In the genomic region with DNA sequence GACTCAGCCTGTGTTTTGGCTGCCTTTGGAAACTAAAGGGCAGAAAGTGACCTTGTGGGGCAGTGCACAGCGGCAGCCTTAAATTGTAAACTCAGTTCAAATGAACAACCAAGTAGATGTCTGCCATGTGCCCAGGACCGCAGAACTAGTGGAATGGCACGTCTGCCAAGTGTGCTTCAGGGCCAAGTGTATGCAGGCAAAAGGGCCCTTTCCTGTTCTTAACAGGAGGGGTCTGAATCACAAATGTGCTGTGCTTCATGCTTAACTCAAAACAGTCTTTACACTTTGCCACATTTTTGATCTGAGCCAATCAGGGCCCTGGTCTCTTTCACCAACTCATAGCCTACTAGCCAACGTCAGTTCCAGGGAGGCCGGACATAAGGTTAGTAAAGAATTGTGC, we compare ENCODE assay signal across 27 mouse cellular contexts. TPM values are rescaled to one million over a fixed set of nuclear protein-coding genes. Genes with fewer than 3 reads are reported as not detected.
DNase-seq lines count a peak whose midpoint lies in the region; ATAC-seq and TF ChIP-seq lines count a peak whose summit lies in the region.
"Had no signal": no experiment of that assay in that cellular context is flagged by ENCODE, and none has a peak within 500 bp of the region (broad histone marks: within the 10 kb centered on the region; RNA-seq: fewer than 3 reads in every experiment).

No protein-coding gene starts in this region.

- H3K9ac ChIP-seq in embryonic facial prominence, embryonic 13.5 days, result no peak overlapping the region
- no peak overlapping the region for H3K9ac ChIP-seq in kidney, embryonic 15.5 days
- H3K9ac ChIP-seq: embryonic facial prominence, embryonic 12.5 days; heart, embryonic 15.5 days; hindbrain, embryonic 14.5 days; intestine, embryonic 15.5 days had no signal

- WGBS in embryonic facial prominence, embryonic 13.5 days, result 55% methylated on average over 5 of the region's 5 CpGs
- WGBS in embryonic facial prominence, embryonic 10.5 days, result 87% methylated on average over 5 of the region's 5 CpGs
- 72% methylated on average over 5 of the region's 5 CpGs for WGBS in kidney, adult 2 months
- WGBS in kidney, embryonic 15.5 days, result 84% methylated on average over 5 of the region's 5 CpGs

- H3K4me3 ChIP-seq in embryonic facial prominence, embryonic 13.5 days, result no peak overlapping the region
- no peak overlapping the region for H3K4me3 ChIP-seq in embryonic facial prominence, embryonic 10.5 days
- no peak overlapping the region for H3K4me3 ChIP-seq in kidney, adult 2 months (ENCODE audit: insufficient read depth, low read depth, low read length)
- H3K4me3 ChIP-seq in kidney, embryonic 15.5 days (replicated peaks), result no peak overlapping the region
- H3K4me3 ChIP-seq: embryonic facial prominence, embryonic 12.5 days; erythroblast, embryonic 14.5 days; forebrain, embryonic 10.5 days; gastrocnemius, adult 2 months; heart, embryonic 15.5 days; intestine, embryonic 15.5 days had no signal

- no peaks in the 10 kb centered on the region for H3K36me3 ChIP-seq in embryonic facial prominence, embryonic 13.5 days
- H3K36me3 ChIP-seq in embryonic facial prominence, embryonic 10.5 days (replicated peaks), result no peaks in the 10 kb centered on the region
- no peaks in the 10 kb centered on the region for H3K36me3 ChIP-seq in kidney, adult 2 months (ENCODE audit: control insufficient read depth, insufficient read depth, low read length)
- H3K36me3 ChIP-seq in kidney, embryonic 15.5 days, result no peaks in the 10 kb centered on the region
- H3K36me3 ChIP-seq: embryonic facial prominence, embryonic 12.5 days; forebrain, embryonic 10.5 days; heart, embryonic 15.5 days; intestine, embryonic 15.5 days had no signal

- no peaks in the 10 kb centered on the region for H3K27me3 ChIP-seq in embryonic facial prominence, embryonic 13.5 days
- no peaks in the 10 kb centered on the region for H3K27me3 ChIP-seq in embryonic facial prominence, embryonic 10.5 days (replicated peaks; ENCODE audit: low read depth, poor library complexity, severe bottlenecking)
- H3K27me3 ChIP-seq in kidney, adult 2 months (replicated peaks; ENCODE audit: control insufficient read depth, insufficient read depth, low read length), result no peaks in the 10 kb centered on the region
- H3K27me3 ChIP-seq in kidney, embryonic 15.5 days, result no peaks in the 10 kb centered on the region
- H3K27me3 ChIP-seq: CH12.LX; embryonic facial prominence, embryonic 12.5 days; heart, embryonic 15.5 days; intestine, embryonic 15.5 days; Patski had no signal

- H3K27ac ChIP-seq in embryonic facial prominence, embryonic 13.5 days, result 0 out of 2 replicates have a peak overlapping the region, but pooled peaks have one; percentile 17
- H3K27ac ChIP-seq in embryonic facial prominence, embryonic 10.5 days (replicated peaks), result no peak overlapping the region
- H3K27ac ChIP-seq in kidney, adult 2 months (ENCODE audit: insufficient read depth, low read depth, low read length), result no peak overlapping the region
- H3K27ac ChIP-seq in kidney, embryonic 15.5 days, result no peak overlapping the region
- H3K27ac ChIP-seq: embryonic facial prominence, embryonic 12.5 days; forebrain, embryonic 10.5 days; gastrocnemius, adult 2 months; heart, embryonic 15.5 days; hindbrain, embryonic 14.5 days; intestine, embryonic 15.5 days had no signal

- H3K4me1 ChIP-seq in embryonic facial prominence, embryonic 13.5 days, result peaks cover 22% of the 10 kb centered on the region
- H3K4me1 ChIP-seq in embryonic facial prominence, embryonic 10.5 days, result peaks cover 13% of the 10 kb centered on the region
- H3K4me1 ChIP-seq in kidney, adult 2 months (ENCODE audit: control insufficient read depth, insufficient read depth, low read length), result no peaks in the 10 kb centered on the region
- H3K4me1 ChIP-seq in kidney, embryonic 15.5 days, result no peaks in the 10 kb centered on the region
- H3K4me1 ChIP-seq: intestine, embryonic 15.5 days had no signal

- TF ChIP-seq CTCF in kidney, adult 2 months (conservative IDR thresholded peaks at IDR 0.05; ENCODE audit: insufficient read depth, insufficient read length, low read depth, low read length), result no peak

- TF ChIP-seq POLR2A in kidney, adult 2 months (IDR thresholded peaks at IDR 0.05; ENCODE audit: low read depth, low read length), result no peak

- H3K9me3 ChIP-seq in embryonic facial prominence, embryonic 13.5 days, result no peaks in the 10 kb centered on the region
- H3K9me3 ChIP-seq in embryonic facial prominence, embryonic 10.5 days, result no peaks in the 10 kb centered on the region
- H3K9me3 ChIP-seq in kidney, embryonic 15.5 days (replicated peaks), result no peaks in the 10 kb centered on the region
- H3K9me3 ChIP-seq: embryonic facial prominence, embryonic 12.5 days; forebrain, embryonic 10.5 days; heart, embryonic 15.5 days; intestine, embryonic 15.5 days had no signal

- no peak for DNase-seq in embryonic facial prominence, embryonic 10.5 days (ENCODE audit: low spot score)
- peak; percentile 16 for DNase-seq in kidney, adult 2 months
- DNase-seq in ovary, postnatal 36 days (ENCODE audit: low spot score), result peak; percentile 12
- no peak for DNase-seq in ovary, postnatal 10 days (ENCODE audit: low spot score)
- no peak for DNase-seq in layer of hippocampus, postnatal 10 days (ENCODE audit: low spot score in 2 of 2)
- DNase-seq: adrenal gland, adult 8-10 months; cerebellum, adult 2 months; cerebellum, postnatal 14 days; embryo, embryonic 11 days; gastrocnemius, adult 2 months; gastrocnemius, postnatal 25 days; heart, postnatal 14 days had no signal

- no peak overlapping the region for H3K4me2 ChIP-seq in embryonic facial prominence, embryonic 13.5 days
- H3K4me2 ChIP-seq in kidney, embryonic 15.5 days, result no peak overlapping the region
- H3K4me2 ChIP-seq: embryonic facial prominence, embryonic 12.5 days; heart, embryonic 15.5 days; hindbrain, embryonic 14.5 days; intestine, embryonic 15.5 days had no signal

- no peak for ATAC-seq in embryonic facial prominence, embryonic 13.5 days (ENCODE audit: insufficient number of reproducible peaks, insufficient read depth, low FRiP score, low TSS enrichment, low read depth)
- no peak for ATAC-seq in kidney, embryonic 15.5 days (replicated peaks; ENCODE audit: low FRiP score)
- ATAC-seq: activated CD4-positive, CD25-positive, alpha-beta regulatory T cell, adult 4 months; forebrain, embryonic 14.5 days; intestine, embryonic 15.5 days; Patski had no signal

RNA-seq across cellular contexts. Expression of gene Ckmt2, which starts 42.1 kb away (rescaled TPM):
- 0.18 TPM in 1 of 2 replicates, not detected in the other for polyA plus RNA-seq in embryonic facial prominence, embryonic 13.5 days (2015; fragmentation: Nextera tagmentation; extraction: Ambion mirVana)
- not detected in 2 replicates for polyA plus RNA-seq in embryonic facial prominence, embryonic 10.5 days (2016; fragmentation: Nextera tagmentation; extraction: Ambion mirVana)
- 0.43 and 35.1 TPM in 2 replicates for polyA plus RNA-seq in kidney, adult 2 months (2012; rRNA removed)
- 0.78 and 1.3 TPM in 2 replicates for polyA plus RNA-seq in kidney, embryonic 15.5 days (2015; fragmentation: Nextera tagmentation; extraction: Ambion mirVana)
- under 1 TPM; 0.38 to 0.48 TPM for total RNA-seq in layer of hippocampus, postnatal 10 days (2021)
- total RNA-seq: adrenal gland, adult 8-10 months; CH12.LX; common myeloid progenitor, adult 5-6 weeks; granulocyte monocyte progenitor cell, adult 5-6 weeks; hematopoietic stem cell, adult 5-6 weeks had no signal
- polyA plus RNA-seq: activated CD4-positive, CD25-positive, alpha-beta regulatory T cell, adult 4 months; cerebellum, adult 2 months; embryonic facial prominence, embryonic 12.5 days; erythroblast, embryonic 14.5 days; forebrain, embryonic 10.5 days; forebrain, embryonic 14.5 days; Patski had no signal

Comparison
In these comparisons a context has a peak if more than half of its experiments do, and no peak if none do; other contexts are left out.
1. DNase-seq: peak in kidney, adult 2 months (single experiment) and ovary, postnatal 36 days (single experiment); none in embryonic facial prominence, embryonic 10.5 days (single experiment), ovary, postnatal 10 days (single experiment) and layer of hippocampus, postnatal 10 days (0 of 2).